Mouse (Mus musculus): ENCODE measurements around the gene Stra8.

The Stra8 gene

DNA sequence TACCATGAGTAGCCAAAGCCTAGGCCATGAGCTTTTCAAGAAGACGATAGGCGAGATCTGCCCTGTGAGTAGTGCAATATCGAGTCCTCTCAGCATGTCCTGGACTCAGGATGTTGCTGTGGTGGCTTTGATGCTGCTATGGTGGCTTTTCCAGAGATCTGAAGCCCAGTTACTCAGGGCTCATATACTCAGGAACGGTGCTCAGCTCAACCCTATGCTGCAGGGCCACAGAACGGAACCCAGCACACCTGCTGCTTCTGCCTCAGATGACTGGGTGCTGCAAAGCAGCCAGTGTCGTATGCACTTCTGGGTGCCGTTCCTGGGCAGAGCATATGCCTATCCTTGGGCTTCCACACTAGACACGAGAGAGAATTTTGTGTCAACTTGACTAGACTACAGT is 19.5 kb downstream of the Stra8 start:
- no peak for DNase-seq (ENCODE audit: extremely low spot score, low read depth, low spot score)

- no peak for DNase-seq (ENCODE audit: extremely low spot score, low read depth, low spot score)
Observed at GRCm38 (mm10) chr6:34941496-34941895, 21.5 kb downstream of the Stra8 start.

- DNase-seq (ENCODE audit: extremely low spot score, low read depth, low spot score): no peak
Observed at GRCm38 (mm10) chr6:34942446-34942845, 22.5 kb downstream of the Stra8 start.

- no peak for DNase-seq (ENCODE audit: extremely low spot score, low read depth, low spot score)
Observed at GRCm38 (mm10) chr6:34943499-34943898, 23.5 kb downstream of the Stra8 start.

- no peak for DNase-seq (ENCODE audit: extremely low spot score, low read depth, low spot score)
Observed at GRCm38 (mm10) chr6:34946486-34947079, 26.6 kb downstream of the Stra8 start.

- DNase-seq (ENCODE audit: extremely low spot score, low read depth, low spot score): no peak
Observed at GRCm38 (mm10) chr6:34948461-34948860, 28.5 kb downstream of the Stra8 start.

DNA sequence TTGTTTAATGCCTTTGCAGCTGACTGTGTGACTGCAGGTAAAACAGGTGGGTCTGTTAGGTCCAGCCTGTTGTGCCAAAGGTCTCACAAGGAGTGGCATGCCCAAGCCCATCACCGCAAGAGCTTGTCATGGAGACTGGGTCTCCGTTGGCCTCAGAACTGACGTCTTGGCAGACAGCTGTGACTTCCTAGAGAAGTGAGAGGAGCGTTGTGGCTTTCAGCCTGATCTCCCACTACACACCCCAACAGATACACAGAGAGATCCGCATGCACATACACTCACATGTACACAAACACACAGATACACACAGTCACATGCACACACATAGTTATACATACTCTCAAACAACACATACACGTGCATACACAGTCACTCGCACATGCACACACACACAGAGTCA is 31.6 kb downstream of the Stra8 start:
- DNase-seq (ENCODE audit: extremely low spot score, low read depth, low spot score): no peak

DNA sequence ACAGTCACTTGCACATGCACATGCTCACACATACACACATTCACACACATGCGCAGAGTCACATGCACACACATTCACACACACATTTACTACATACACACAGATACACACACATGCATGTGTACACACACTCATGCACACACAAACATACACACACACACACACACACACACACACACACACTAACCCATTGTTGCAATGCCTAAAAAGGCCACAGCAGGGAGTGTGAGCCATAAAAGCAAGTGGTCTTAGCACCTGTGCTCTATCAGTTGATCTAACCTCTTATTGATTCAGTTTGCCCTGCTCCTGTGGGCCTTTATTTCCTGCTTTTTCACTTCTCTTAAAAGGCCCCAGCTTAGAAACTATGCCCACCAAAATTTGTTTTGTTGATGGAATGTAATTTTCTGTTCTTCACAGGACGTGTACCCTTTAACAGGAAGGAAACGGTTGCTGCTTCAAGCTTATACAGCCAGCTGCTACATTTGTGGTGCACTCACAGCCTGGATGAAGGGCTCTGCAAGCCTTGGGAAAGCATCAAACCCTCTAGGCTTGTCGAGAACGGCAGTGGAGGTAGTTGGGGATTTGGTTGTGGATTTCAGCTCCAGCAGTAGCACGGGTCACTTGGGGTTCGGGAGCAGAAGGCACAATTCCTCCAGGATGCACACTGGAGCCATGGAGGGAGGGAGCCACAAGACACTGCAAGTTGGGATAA is 32.1 kb downstream of the Stra8 start:
- no peak for DNase-seq (ENCODE audit: extremely low spot score, low read depth, low spot score)

- no peak for DNase-seq (ENCODE audit: extremely low spot score, low read depth, low spot score)
Observed at GRCm38 (mm10) chr6:34954926-34955861, 35.2 kb downstream of the Stra8 start.

GRCm38 (mm10) chr6:34955862-34956241 is 35.9 kb downstream of the Stra8 start:
- DNase-seq (ENCODE audit: extremely low spot score, low read depth, low spot score): no peak

DNA sequence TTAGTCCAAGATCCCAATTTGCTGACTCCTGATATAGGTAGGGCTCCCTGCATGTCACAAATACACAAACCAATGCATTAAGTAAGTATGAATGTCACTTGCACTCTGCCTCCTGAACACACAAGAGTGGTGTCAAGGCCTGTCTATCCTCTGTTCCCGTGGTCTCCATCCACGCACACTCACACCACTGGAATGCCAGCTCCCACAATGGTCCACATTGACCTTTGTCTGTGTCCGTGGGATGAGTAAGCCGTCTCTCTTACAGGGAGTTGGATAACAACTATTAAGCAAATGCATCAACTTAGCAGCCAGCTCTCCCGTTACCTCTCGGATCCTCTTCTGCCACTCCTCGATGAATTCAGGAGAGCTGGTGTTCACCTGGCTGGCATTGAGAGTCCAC is 39.2 kb downstream of the Stra8 start:
- DNase-seq (ENCODE audit: extremely low spot score, low read depth, low spot score): no peak

GRCm38 (mm10) chr6:34964550-34964949 is 44.6 kb downstream of the Stra8 start:
- DNase-seq (ENCODE audit: extremely low spot score, low read depth, low spot score): no peak

DNA sequence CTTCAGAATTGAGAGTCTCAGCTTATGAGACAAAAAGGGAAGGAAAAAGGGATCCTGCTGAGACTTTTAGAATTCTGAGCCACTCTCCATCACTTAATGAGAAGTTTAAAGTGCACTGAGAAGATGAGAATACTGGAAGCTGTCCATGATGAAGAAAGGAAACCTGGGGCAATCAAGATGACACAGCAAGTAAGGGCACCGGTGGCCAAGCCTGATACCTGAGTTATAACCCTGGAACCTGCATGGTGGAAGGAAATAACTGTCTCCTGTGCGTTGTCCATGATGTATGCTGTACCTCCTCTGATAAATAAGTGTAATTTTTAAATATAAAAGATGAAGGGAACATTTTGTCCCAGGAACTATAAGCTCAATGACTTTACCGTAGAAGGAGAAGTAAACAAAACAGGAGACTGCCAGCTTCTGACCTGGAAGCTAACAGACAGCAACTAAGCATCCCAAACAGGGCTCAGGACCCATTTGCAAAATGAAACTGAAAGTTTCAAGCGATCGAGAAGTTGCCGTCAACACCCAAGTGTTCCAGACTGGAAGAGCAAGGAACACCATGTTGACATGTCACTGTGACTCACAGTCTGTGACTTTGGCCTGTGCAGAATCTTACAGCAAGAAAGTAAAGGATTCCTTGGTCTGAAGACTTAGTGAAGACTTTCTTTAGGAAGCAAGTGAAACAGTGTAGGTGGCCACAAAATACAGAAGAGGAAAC is 46.0 kb downstream of the Stra8 start:
- DNase-seq (ENCODE audit: extremely low spot score, low read depth, low spot score): no peak

DNA sequence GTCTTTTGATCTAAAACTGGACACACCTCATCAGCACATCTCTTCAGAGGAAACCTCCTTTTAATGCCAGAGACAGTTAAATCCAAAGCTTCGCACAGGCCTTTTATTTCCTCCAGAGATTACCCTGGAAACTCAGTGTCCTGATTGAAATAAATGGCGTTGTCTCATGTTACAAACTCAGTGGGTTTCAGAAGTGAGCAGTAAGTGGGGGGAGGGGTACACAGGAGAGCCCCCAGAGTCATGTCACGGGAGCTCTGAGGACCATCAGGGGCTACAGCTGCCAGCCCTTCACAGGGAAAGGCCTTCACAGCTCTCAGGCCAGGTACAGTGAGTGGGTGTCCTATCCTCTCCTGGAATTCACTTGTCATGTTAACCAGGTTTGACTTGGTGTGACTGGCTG is 51.2 kb downstream of the Stra8 start:
- no peak for DNase-seq (ENCODE audit: extremely low spot score, low read depth, low spot score)

- DNase-seq (ENCODE audit: extremely low spot score, low read depth, low spot score): no peak
Observed at GRCm38 (mm10) chr6:34979291-34979690, 59.3 kb downstream of the Stra8 start.

- DNase-seq (ENCODE audit: extremely low spot score, low read depth, low spot score): no peak
Observed at GRCm38 (mm10) chr6:34980661-34981060, 60.7 kb downstream of the Stra8 start.

GRCm38 (mm10) chr6:34987085-34987645 is 67.2 kb downstream of the Stra8 start:
- no peak for DNase-seq (ENCODE audit: extremely low spot score, low read depth, low spot score)

DNA sequence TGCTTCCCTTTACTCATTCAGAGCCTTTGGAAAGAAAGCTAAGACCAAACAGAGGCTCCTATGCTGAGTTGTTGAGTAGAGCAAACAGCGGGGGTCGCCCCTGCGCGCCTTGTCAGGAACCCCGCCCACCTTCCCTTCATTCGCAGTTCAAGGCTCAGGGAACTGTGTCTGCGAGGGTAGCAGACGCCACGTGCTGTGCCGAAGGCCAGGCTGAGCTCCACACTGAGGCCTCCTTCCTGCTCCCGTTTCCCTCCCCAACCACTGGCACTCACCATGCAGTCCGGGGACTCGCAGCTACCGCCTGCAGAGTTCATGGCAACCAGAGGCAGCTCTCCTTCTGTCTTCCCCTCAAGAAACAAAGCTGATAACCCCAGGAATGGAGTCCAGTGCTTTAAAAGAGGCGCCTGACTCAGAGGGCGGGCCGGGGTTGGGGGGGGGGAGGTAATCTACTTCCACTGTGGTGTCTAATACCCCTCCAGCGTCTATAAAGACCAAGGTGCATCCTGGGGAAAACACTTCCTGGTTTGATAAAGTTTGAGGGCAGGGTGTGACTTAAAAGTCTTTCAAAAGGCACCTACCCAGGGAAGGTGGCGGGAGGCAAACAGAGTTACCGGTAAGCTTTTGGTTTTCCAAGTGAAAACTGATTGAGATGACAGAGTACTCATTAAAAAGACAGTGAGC is 68.3 kb downstream of the Stra8 start, which contains the start of gene Slc23a4:
Gene Slc23a4 (minus strand): TSS at position 324 of the 681 bp plus-strand sequence.
- no peak for DNase-seq (ENCODE audit: extremely low spot score, low read depth, low spot score)

All from hindlimb bud, embryonic 11.5 days (tissue).